In genomic region chr4:43875160-43875918, GRCm38 (mm10) we compare ENCODE assay signal across 7 mouse cellular contexts. TPM values are rescaled to one million over a fixed set of nuclear protein-coding genes. Genes with fewer than 3 reads are reported as not detected.
A peak's percentile ranks its signal among the peaks of the same experiment; 100 is the strongest.
DNase-seq lines count a peak whose midpoint lies in the region; ATAC-seq lines count a peak whose summit lies in the region.

Gene Reck (plus strand): TSS chr4:43875530.

- peak within 1 kb of the TSS; percentile 54; the same call in 1 of the 2 replicates for H3K27ac ChIP-seq in intestine, embryonic 15.5 days
- peak within 1 kb of the TSS; percentile 97 for H3K27ac ChIP-seq in midbrain, embryonic 10.5 days (replicated peaks)

- peaks cover 7% of the 10 kb centered on the region; the same call in 1 of the 2 replicates for H3K4me1 ChIP-seq in intestine, embryonic 15.5 days (replicated peaks)
- H3K4me1 ChIP-seq in midbrain, embryonic 10.5 days: peaks cover 41% of the 10 kb centered on the region

- peak within 1 kb of the TSS; percentile 96 for H3K4me3 ChIP-seq in intestine, embryonic 15.5 days (replicated peaks)
- H3K4me3 ChIP-seq in midbrain, embryonic 10.5 days: peak within 1 kb of the TSS; percentile 92

- 1% methylated on average over 60 of the region's 73 CpGs for WGBS in intestine, embryonic 15.5 days
- 1% methylated on average over 73 of the region's 73 CpGs for WGBS in midbrain, embryonic 10.5 days

- peak within 1 kb of the TSS; percentile 93 for H3K4me2 ChIP-seq in intestine, embryonic 15.5 days (replicated peaks)

- H3K9me3 ChIP-seq in intestine, embryonic 15.5 days: no peaks in the 10 kb centered on the region
- H3K9me3 ChIP-seq in midbrain, embryonic 10.5 days (replicated peaks): peaks cover 7% of the 10 kb centered on the region; the same call in 1 of the 2 replicates

- H3K9ac ChIP-seq in intestine, embryonic 15.5 days: peak within 1 kb of the TSS; percentile 77

- ATAC-seq in intestine, embryonic 15.5 days: peak; percentile 96

- intact Hi-C loops in left cerebral cortex, postnatal 36 days (cut with DNase I): no loop called here

- no peaks in the 10 kb centered on the region for H3K36me3 ChIP-seq in intestine, embryonic 15.5 days
- no peaks in the 10 kb centered on the region for H3K36me3 ChIP-seq in midbrain, embryonic 10.5 days

- peak; percentile 91 for DNase-seq in adrenal gland, adult 2 months
- peak; percentile 84 for DNase-seq in embryo, embryonic 11.5 days (ENCODE audit: low read depth, low spot score)
- DNase-seq in gastrocnemius, postnatal 4 days (ENCODE audit: low spot score in 2 of 2): peak; percentile 86 to 89
- peak; percentile 79 to 84 for DNase-seq in left cerebral cortex, postnatal 36 days (ENCODE audit: low spot score in 2 of 2)
- DNase-seq in midbrain, embryonic 10.5 days (ENCODE audit: low spot score): peak; percentile 96
- peak; percentile 27 for DNase-seq in skeletal muscle tissue, adult 2 months (ENCODE audit: low read depth, low spot score)

- no peaks in the 10 kb centered on the region; the same call in 1 of the 2 replicates for H3K27me3 ChIP-seq in intestine, embryonic 15.5 days (replicated peaks)
- peaks cover 20% of the 10 kb centered on the region; the same call in 1 of the 2 replicates for H3K27me3 ChIP-seq in midbrain, embryonic 10.5 days (ENCODE audit: low read depth, poor library complexity, severe bottlenecking)

RNA-seq across cellular contexts. Expression of gene Reck, which starts in this region (rescaled TPM):
- 10 to 100 TPM; 15.5 to 28.7 TPM for total RNA-seq in adrenal gland, adult 2 months (2021)
- polyA plus RNA-seq in adrenal gland, adult 2 months (2012; rRNA removed): 13.0 and 13.2 TPM in 2 replicates
- total RNA-seq in gastrocnemius, postnatal 4 days (2021): 10 to 100 TPM; 25.7 to 26.2 TPM
- polyA plus RNA-seq in intestine, embryonic 15.5 days (2015; fragmentation: Nextera tagmentation; extraction: Ambion mirVana): 16.4 and 17.0 TPM in 2 replicates
- total RNA-seq in left cerebral cortex, postnatal 36 days (2021): 1 to 10 TPM; 5.7 to 7.3 TPM
- 8.7 and 10.0 TPM in 2 replicates for polyA plus RNA-seq in midbrain, embryonic 10.5 days (2016; fragmentation: Nextera tagmentation; extraction: Ambion mirVana)

Comparison
In these comparisons a context has a peak if more than half of its experiments do, and no peak if none do; other contexts are left out.
1. Peak in every context shown above with its lines: DNase-seq, ATAC-seq, H3K4me3 ChIP-seq and H3K27ac ChIP-seq.
2. DNase-seq: peak in every context shown above with its lines; median percentile 96 in midbrain, embryonic 10.5 days; 91 in adrenal gland, adult 2 months; 88 in gastrocnemius, postnatal 4 days; 84 in embryo, embryonic 11.5 days; 82 in left cerebral cortex, postnatal 36 days; 27 in skeletal muscle tissue, adult 2 months.